Mouse (Mus musculus) heart, postnatal 0 days (tissue): ENCODE data around the gene Fam180a. TPM values are rescaled to one million over a fixed set of nuclear protein-coding genes. Genes with fewer than 3 reads are reported as not detected.

Experiments used
- ATAC-seq: fragments of 200-750 bp; cut with Nextera tagmentation; 2 replicates; pipeline ENCODE4 v1.8.0; 2017; ENCODE audit warnings: low read depth, moderate number of reproducible peaks, moderate library complexity; ENCODE audit not compliant: insufficient read depth
- DNase-seq: peaks from one replicate; pipeline ENCODE4 v3.0.0-alpha.2; 2016; ENCODE audit warnings: low spot score
- H3K27ac ChIP-seq: fragments of 300-500 bp; sonication (generic); 2 replicates; pipeline ENCODE4 v1.5.1; 2014; ENCODE audit warnings: low read depth, mild to moderate bottlenecking
- H3K27me3 ChIP-seq: fragments of 300-500 bp; sonication (generic); 2 replicates; pipeline ENCODE4 v1.6.1; 2014; ENCODE audit warnings: low read length, mixed read lengths; ENCODE audit not compliant: control insufficient read depth, insufficient read depth
- H3K36me3 ChIP-seq: fragments of 300-500 bp; sonication (generic); replicated peaks from 2 replicates; pipeline ENCODE4 v1.6.1; 2014; ENCODE audit warnings: low read length, mixed read lengths; ENCODE audit not compliant: control insufficient read depth, insufficient read depth
- H3K4me1 ChIP-seq: fragments of 300-500 bp; sonication (generic); 2 replicates; pipeline ENCODE4 v1.6.1; 2014; ENCODE audit warnings: antibody characterized with exemption; ENCODE audit not compliant: control insufficient read depth, insufficient read depth
- H3K4me2 ChIP-seq: fragments of 300-500 bp; sonication (generic); 2 replicates; pipeline ENCODE4 v1.6.1; 2014; ENCODE audit warnings: low read depth, mild to moderate bottlenecking, low read length, moderate library complexity
- H3K4me3 ChIP-seq: fragments of 300-500 bp; sonication (generic); 2 replicates; pipeline ENCODE4 v1.5.1; 2014; ENCODE audit warnings: low read depth, low read length
- H3K9ac ChIP-seq: fragments of 300-500 bp; sonication (generic); replicated peaks from 2 replicates; pipeline ENCODE4 v1.6.1; 2014; ENCODE audit warnings: low read depth, low read length, mixed read lengths
- H3K9me3 ChIP-seq: fragments of 300-500 bp; sonication (generic); replicated peaks from 2 replicates; pipeline ENCODE4 v1.6.1; 2016; ENCODE audit warnings: low read length; ENCODE audit not compliant: control insufficient read depth
- CTCF ChIP-seq: IDR thresholded peaks from 2 replicates; pipeline ENCODE4 v1.5.1; 2016; ENCODE audit warnings: antibody characterized with exemption, control low read depth, low read depth
- EP300 ChIP-seq: IDR thresholded peaks from 2 replicates; pipeline ENCODE4 v1.6.1; 2016; ENCODE audit warnings: antibody characterized with exemption, low read depth
- WGBS: fragments of 180-500 bp; shearing (Covaris S2); extraction: QIAGEN DNeasy Blood & Tissue Kit; methylation state at CpG from one replicate; pipeline ENCODE4 v1.1.7; 2014; 5-methylcytosine and 5-hydroxymethylcytosine counted together
- polyA plus RNA-seq: library from polyadenylated mRNA; unstranded; fragments of >200 nt; fragmentation: Nextera tagmentation; extraction: Ambion mirVana; gene quantifications from 2 replicates; pipeline ENCODE4 v1.2.1, GENCODE M21; 2015
- total RNA-seq: library from RNA; depleted of rRNA; stranded (reverse); fragments of >200 nt; gene quantifications from 2 replicates; pipeline ENCODE4 v1.2.3, GENCODE M21; 2014; ENCODE audit warnings: low replicate concordance

Fam180a gene
- total and polyA plus RNA-seq, 2 experiments from 2014 or later: 0.48 TPM; not detected in 1

GRCm38 (mm10) chr6:35329956-35330355, 4.0 kb upstream of the Fam180a start:
- H3K27ac ChIP-seq: no peak overlapping the region
- H3K4me3 ChIP-seq: no peak overlapping the region
- H3K9me3 ChIP-seq: no peaks in the 10 kb centered on the region
- peaks cover 19% of the 10 kb centered on the region for H3K4me1 ChIP-seq
- no peak for DNase-seq
- no peak for TF ChIP-seq EP300
- TF ChIP-seq CTCF: no peak
- no peak for ATAC-seq
- WGBS: 92% methylated on average over 12 of the region's 12 CpGs
- H3K4me2 ChIP-seq: no peak overlapping the region
- H3K36me3 ChIP-seq: no peaks in the 10 kb centered on the region
- no peaks in the 10 kb centered on the region for H3K27me3 ChIP-seq
- no peak overlapping the region for H3K9ac ChIP-seq

DNA sequence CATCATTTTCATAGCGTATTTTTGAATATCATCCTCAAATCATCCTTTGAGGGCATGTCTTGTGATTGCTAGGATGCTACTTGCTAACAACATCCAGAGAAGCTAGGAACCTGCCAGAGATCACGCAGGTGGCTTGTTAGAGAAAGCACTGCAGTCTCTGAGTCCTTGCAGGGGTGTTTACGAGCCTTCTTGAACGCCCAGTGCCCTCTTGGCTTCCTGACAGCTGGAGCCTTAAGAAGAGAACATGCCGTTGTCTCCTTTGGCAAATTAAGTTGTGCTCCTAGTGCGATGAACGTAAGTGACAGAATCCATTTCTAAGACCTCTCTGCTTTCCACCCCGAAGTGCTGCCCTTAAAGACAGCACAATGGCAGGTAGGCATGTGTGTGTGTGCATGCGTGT, 1.6 kb downstream of the Fam180a start:
- TF ChIP-seq CTCF (no peak), EP300 (no peak)

DNA sequence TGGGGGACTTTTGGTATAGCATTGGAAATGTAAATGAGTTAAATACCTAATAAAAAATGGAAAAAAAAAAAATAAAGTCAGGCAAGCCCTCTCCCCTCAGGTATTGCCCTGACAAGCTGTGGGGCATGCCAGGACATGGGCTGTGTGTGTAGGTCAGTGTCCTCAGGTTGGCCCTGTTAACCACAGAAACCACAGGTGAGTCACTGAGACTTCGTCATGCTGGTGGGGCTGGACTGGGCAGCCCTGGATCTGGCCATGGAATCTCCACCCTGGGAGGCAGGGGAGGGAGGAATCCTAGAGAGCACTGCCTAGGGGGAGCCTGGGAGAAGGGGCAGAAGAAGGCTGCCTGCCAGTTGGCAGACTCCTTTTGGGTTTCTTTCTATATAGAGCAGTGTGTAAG, 2.9 kb downstream of the Fam180a start:
- ATAC-seq: no peak
- Histone ChIP-seq H3K4me3 (no peak overlapping the region), H3K27me3 (no peaks in the 10 kb centered on the region), H3K27ac (no peak overlapping the region), H3K4me1 (peaks cover 12% of the 10 kb centered on the region), H3K4me2 (no peak overlapping the region), H3K9me3 (no peaks in the 10 kb centered on the region), H3K36me3 (no peaks in the 10 kb centered on the region), H3K9ac (no peak overlapping the region)
- no peak for DNase-seq
- TF ChIP-seq CTCF (no peak), EP300 (no peak)
- WGBS: 81% methylated on average over 1 of the region's 1 CpGs

More for the DNA sequence above, 1.6 kb downstream of the Fam180a start:
- peaks cover 12% of the 10 kb centered on the region for H3K4me1 ChIP-seq
- H3K27ac ChIP-seq: no peak overlapping the region
- H3K27me3 ChIP-seq: no peaks in the 10 kb centered on the region
- no peak overlapping the region for H3K9ac ChIP-seq
- H3K36me3 ChIP-seq: no peaks in the 10 kb centered on the region
- no peaks in the 10 kb centered on the region for H3K9me3 ChIP-seq
- no peak for ATAC-seq
- no peak overlapping the region for H3K4me2 ChIP-seq
- 79% methylated on average over 9 of the region's 9 CpGs for WGBS
- no peak for DNase-seq
- no peak overlapping the region for H3K4me3 ChIP-seq

- WGBS: 42% methylated on average over 4 of the region's 4 CpGs
- H3K4me3 ChIP-seq: no peak overlapping the region
- DNase-seq: no peak
These were observed 4.8 kb downstream of the Fam180a start for GRCm38 (mm10) chr6:35321105-35321504.

DNA sequence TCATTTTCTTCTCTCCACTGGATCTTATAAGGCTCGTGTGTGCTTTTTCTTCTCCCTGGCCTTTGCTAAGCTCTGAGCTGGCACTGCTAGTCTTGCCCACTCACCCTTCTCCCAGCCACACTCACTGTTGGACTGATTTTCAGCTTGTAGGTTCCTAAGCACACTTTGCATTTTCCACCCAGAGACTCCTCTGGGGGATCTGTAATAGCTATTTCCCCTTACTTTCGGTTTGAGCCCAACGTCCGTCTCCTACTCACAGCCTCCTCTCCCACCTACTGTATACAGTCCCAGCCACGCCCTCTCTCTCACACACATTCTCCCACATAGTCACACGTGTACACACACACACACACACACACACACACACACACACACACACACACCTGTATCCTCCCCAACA, 6.1 kb downstream of the Fam180a start:
- Histone ChIP-seq H3K27me3 (no peaks in the 10 kb centered on the region; the same call in 1 of the 2 replicates), H3K4me1 (no peaks in the 10 kb centered on the region), H3K9me3 (no peaks in the 10 kb centered on the region), H3K27ac (no peak overlapping the region), H3K9ac (no peak overlapping the region), H3K4me3 (no peak overlapping the region), H3K4me2 (no peak overlapping the region), H3K36me3 (no peaks in the 10 kb centered on the region)
- 76% methylated on average over 6 of the region's 6 CpGs for WGBS
- TF ChIP-seq EP300: no peak
- TF ChIP-seq CTCF: no peak
- ATAC-seq: no peak
- DNase-seq: no peak

More at GRCm38 (mm10) chr6:35321105-35321504, 4.8 kb downstream of the Fam180a start:
- Histone ChIP-seq H3K36me3 (no peaks in the 10 kb centered on the region), H3K27me3 (no peaks in the 10 kb centered on the region), H3K4me2 (no peak overlapping the region), H3K27ac (no peak overlapping the region), H3K9ac (no peak overlapping the region), H3K4me1 (peaks cover 5% of the 10 kb centered on the region; the same call in 1 of the 2 replicates), H3K9me3 (no peaks in the 10 kb centered on the region)
- ATAC-seq: no peak
- TF ChIP-seq EP300 (no peak), CTCF (no peak)

DNA sequence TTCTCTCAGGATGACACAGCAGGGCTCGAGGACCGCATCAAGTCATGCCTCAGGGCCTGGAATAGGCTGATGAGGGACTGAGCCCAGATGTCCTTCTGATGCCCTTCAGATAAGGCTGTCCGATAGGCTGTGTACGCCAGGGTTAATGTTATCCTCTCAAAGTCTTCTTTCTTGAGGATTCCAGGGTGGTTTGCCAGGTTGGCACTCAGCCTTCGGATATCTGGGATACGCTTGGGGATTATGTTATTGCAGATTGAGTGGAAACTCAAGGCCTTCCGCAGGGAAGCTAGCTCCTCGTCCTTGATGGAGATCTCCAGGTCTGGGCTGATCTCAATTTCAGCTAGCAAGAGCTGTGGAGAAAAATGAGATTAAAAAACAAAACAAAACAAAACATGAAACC, 12.4 kb downstream of the Fam180a start:
- WGBS: 87% methylated on average over 8 of the region's 8 CpGs
- H3K36me3 ChIP-seq: no peaks in the 10 kb centered on the region
- no peak overlapping the region for H3K9ac ChIP-seq
- no peak overlapping the region for H3K4me3 ChIP-seq
- DNase-seq (no peak), ATAC-seq (no peak)
- H3K27me3 ChIP-seq: no peaks in the 10 kb centered on the region; the same call in 1 of the 2 replicates
- TF ChIP-seq EP300 (no peak), CTCF (no peak)
- H3K4me1 ChIP-seq: no peaks in the 10 kb centered on the region
- no peaks in the 10 kb centered on the region for H3K9me3 ChIP-seq
- H3K27ac ChIP-seq: no peak overlapping the region
- H3K4me2 ChIP-seq: no peak overlapping the region
